Mouse (Mus musculus): ENCODE results near the gene Dok7.

- TF ChIP-seq NANOG (IDR thresholded peaks at IDR 0.05; ENCODE audit: borderline replicate concordance, low read length) (no peak), CTCF (conservative IDR thresholded peaks at IDR 0.05; ENCODE audit: low read length) (no peak), POU5F1 (IDR thresholded peaks at IDR 0.05; ENCODE audit: borderline replicate concordance, low read length) (peak; percentile 33; the same call in 1 of the 2 replicates)
These were observed 47.8 kb downstream of the Dok7 start for GRCm38 (mm10) chr5:35104183-35104959.

All from E14TG2a.4 (cell line).